Mouse (Mus musculus): Measurements from ENCODE around the gene Sox5.
A peak's percentile ranks its signal among the peaks of the same experiment; 100 is the strongest.

The Sox5 gene

GRCm38 (mm10) chr6:144443681-144444080 lies 338.1 kb downstream of the Sox5 start:
- DNase-seq (ENCODE audit: low spot score in 2 of 2) = no peak

- DNase-seq (ENCODE audit: low spot score in 2 of 2) = no peak
These were observed 352.5 kb downstream of the Sox5 start for GRCm38 (mm10) chr6:144429276-144429675.

- DNase-seq (ENCODE audit: low spot score in 2 of 2) = no peak
These were observed 373.7 kb downstream of the Sox5 start for GRCm38 (mm10) chr6:144408030-144408429.

- DNase-seq (ENCODE audit: low spot score in 2 of 2) = no peak
These were observed 383.7 kb downstream of the Sox5 start for GRCm38 (mm10) chr6:144398115-144398514.

GRCm38 (mm10) chr6:144393151-144393550 lies 388.6 kb downstream of the Sox5 start:
- no peak for DNase-seq (ENCODE audit: low spot score in 2 of 2)

GRCm38 (mm10) chr6:144389333-144390054 lies 392.3 kb downstream of the Sox5 start:
- DNase-seq (ENCODE audit: low spot score in 2 of 2) = no peak

GRCm38 (mm10) chr6:144387539-144388255 lies 394.1 kb downstream of the Sox5 start:
- DNase-seq (ENCODE audit: low spot score in 2 of 2) = no peak

- DNase-seq (ENCODE audit: low spot score in 2 of 2) = no peak
These were observed 401.1 kb downstream of the Sox5 start for GRCm38 (mm10) chr6:144380641-144381040.

- DNase-seq (ENCODE audit: low spot score in 2 of 2) = no peak
These were observed 401.6 kb downstream of the Sox5 start for GRCm38 (mm10) chr6:144380171-144380570.

- no peak for DNase-seq (ENCODE audit: low spot score in 2 of 2)
These were observed 407.0 kb downstream of the Sox5 start for GRCm38 (mm10) chr6:144374810-144375209.

- no peak for DNase-seq (ENCODE audit: low spot score in 2 of 2)
These were observed 411.1 kb downstream of the Sox5 start for GRCm38 (mm10) chr6:144370699-144371098.

GRCm38 (mm10) chr6:144367626-144368077 lies 414.1 kb downstream of the Sox5 start:
- DNase-seq (ENCODE audit: low spot score in 2 of 2) = no peak

GRCm38 (mm10) chr6:144361267-144362038 lies 420.3 kb downstream of the Sox5 start:
- no peak for DNase-seq (ENCODE audit: low spot score in 2 of 2)

GRCm38 (mm10) chr6:144357081-144357480 lies 424.7 kb downstream of the Sox5 start:
- DNase-seq (ENCODE audit: low spot score in 2 of 2) = no peak

- no peak for DNase-seq (ENCODE audit: low spot score in 2 of 2)
These were observed 430.7 kb downstream of the Sox5 start for GRCm38 (mm10) chr6:144351049-144351448.

GRCm38 (mm10) chr6:144343338-144343737 lies 438.4 kb downstream of the Sox5 start:
- DNase-seq (ENCODE audit: low spot score in 2 of 2) = peak in 1 of 2 experiments; percentile 9

GRCm38 (mm10) chr6:144339554-144339953 lies 442.2 kb downstream of the Sox5 start:
- no peak for DNase-seq (ENCODE audit: low spot score in 2 of 2)

- peak in 1 of 2 experiments; percentile 25 for DNase-seq (ENCODE audit: low spot score in 2 of 2)
These were observed 442.8 kb downstream of the Sox5 start for GRCm38 (mm10) chr6:144339006-144339405.

- DNase-seq (ENCODE audit: low spot score in 2 of 2) = no peak
These were observed 443.6 kb downstream of the Sox5 start for GRCm38 (mm10) chr6:144338221-144338620.

GRCm38 (mm10) chr6:144337436-144337969 lies 444.3 kb downstream of the Sox5 start:
- DNase-seq (ENCODE audit: low spot score in 2 of 2) = no peak

- no peak for DNase-seq (ENCODE audit: low spot score in 2 of 2)
These were observed 445.0 kb downstream of the Sox5 start for GRCm38 (mm10) chr6:144336789-144337188.

- no peak for DNase-seq (ENCODE audit: low spot score in 2 of 2)
These were observed 448.6 kb downstream of the Sox5 start for GRCm38 (mm10) chr6:144333146-144333545.

Measured in left cerebral cortex, adult 9 months (tissue).